Mouse (Mus musculus) heart, postnatal 14 days (tissue): ENCODE measurements at regions not wholly inside any gene's neighbourhood (a gene's known extent, or its start where the extent isn't known, plus 50 kb on each side); places are given as distances from the start of the nearest gene placed in this dataset.

Experiments used
- DNase-seq, 2 experiments: peaks; one replicate each; pipeline ENCODE4 v3.0.0; 2021 to 2022
- intact Hi-C: fragments of 180-260 bp; cut with DNase I; formaldehyde crosslinking; loops from one replicate; pipeline ENCODE4 v1.15.1; 2025

DNA sequence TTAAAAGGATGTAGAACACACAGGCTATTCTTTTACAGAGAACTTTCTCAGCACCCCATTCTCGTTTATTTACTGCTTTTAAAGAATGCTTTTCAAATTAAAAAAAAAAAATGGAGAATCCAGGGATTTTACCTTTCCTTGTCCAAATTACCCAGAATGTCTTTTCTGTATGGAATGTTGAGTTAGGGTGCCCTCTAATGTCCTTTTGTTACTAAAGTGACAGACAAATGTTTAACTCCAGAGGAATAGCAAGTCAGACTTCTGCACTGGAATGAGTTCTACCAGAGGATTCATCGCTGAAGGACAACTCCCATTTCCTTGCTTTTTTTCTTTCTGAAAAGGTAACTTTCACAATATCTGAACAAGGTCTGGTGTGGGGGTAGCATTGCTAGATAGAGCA, 540.9 kb upstream of the Cylc2 start:
- intact Hi-C loops, result loop anchor here (10.0 kb wide), 1 partner anchor 391 kb away; no protein-coding TSS in a partner anchor
- no peak for DNase-seq

DNA sequence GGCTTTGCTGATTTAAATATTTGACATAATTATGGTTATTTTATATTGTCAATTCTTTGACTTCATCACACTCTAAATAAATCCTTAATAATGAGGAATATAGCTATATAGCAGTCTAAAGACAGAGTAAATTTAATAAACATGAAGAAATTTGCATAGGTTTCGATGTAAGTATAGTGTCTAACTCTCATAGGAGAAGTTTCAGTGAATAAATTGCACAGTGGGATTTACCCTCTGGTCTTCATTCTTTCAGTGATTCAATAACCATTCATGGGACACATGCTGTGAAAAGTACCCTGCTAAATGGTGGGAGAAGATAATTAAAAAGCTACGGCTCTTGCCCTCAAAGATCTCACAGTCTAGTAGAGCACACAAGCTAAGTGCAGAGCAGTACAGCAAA, 530.5 kb upstream of the Cylc2 start:
- no peak for DNase-seq
- intact Hi-C loops, result no loop called here
